Mouse (Mus musculus) forebrain, embryonic 13.5 days (tissue): ENCODE results near the gene Hcst. TPM values are rescaled to one million over a fixed set of nuclear protein-coding genes. Genes with fewer than 3 reads are reported as not detected.

Experiments
- ATAC-seq: fragments of 200-750 bp; cut with Nextera tagmentation; 2 replicates; pipeline ENCODE4 v1.8.0; 2017
- H3K27ac ChIP-seq: fragments of 300-500 bp; sonication (generic); 2 replicates; pipeline ENCODE4 v1.5.1; 2015; ENCODE audit warnings: inconsistent platforms, mild to moderate bottlenecking, moderate library complexity
- H3K27me3 ChIP-seq: fragments of 300-500 bp; sonication (generic); 2 replicates; pipeline ENCODE4 v1.6.1; 2015; ENCODE audit warnings: mild to moderate bottlenecking, inconsistent platforms
- H3K36me3 ChIP-seq: fragments of 300-500 bp; sonication (generic); 2 replicates; pipeline ENCODE4 v1.6.1; 2015; ENCODE audit warnings: mild to moderate bottlenecking, inconsistent platforms; ENCODE audit not compliant: poor library complexity, severe bottlenecking
- H3K4me1 ChIP-seq: fragments of 300-500 bp; sonication (generic); 2 replicates; pipeline ENCODE4 v1.6.1; 2015; ENCODE audit warnings: inconsistent platforms
- H3K4me2 ChIP-seq: fragments of 300-500 bp; sonication (generic); 2 replicates; pipeline ENCODE4 v1.6.1; 2015; ENCODE audit warnings: inconsistent platforms, mild to moderate bottlenecking, moderate library complexity
- H3K4me3 ChIP-seq: fragments of 300-500 bp; sonication (generic); 2 replicates; pipeline ENCODE4 v1.5.1; 2015; ENCODE audit warnings: mild to moderate bottlenecking, inconsistent platforms
- H3K9ac ChIP-seq: fragments of 300-500 bp; sonication (generic); 2 replicates; pipeline ENCODE4 v1.6.1; 2015; ENCODE audit warnings: mild to moderate bottlenecking, inconsistent platforms
- H3K9me3 ChIP-seq: fragments of 300-500 bp; sonication (generic); replicated peaks from 2 replicates; pipeline ENCODE4 v1.6.1; 2016; ENCODE audit warnings: inconsistent platforms
- WGBS: fragments of 180-500 bp; shearing (Covaris S2); methylation state at CpG from one replicate; pipeline ENCODE4 v1.1.7; 2015; 5-methylcytosine and 5-hydroxymethylcytosine counted together
- polyA plus RNA-seq: library from polyadenylated mRNA; unstranded; fragments of >200 nt; fragmentation: Nextera tagmentation; extraction: Ambion mirVana; gene quantifications from 2 replicates; pipeline ENCODE4 v1.2.1, GENCODE M21; 2015

Gene Hcst
- polyA plus RNA-seq, 1 experiment from 2014 or later, result 0.88 TPM

DNA sequence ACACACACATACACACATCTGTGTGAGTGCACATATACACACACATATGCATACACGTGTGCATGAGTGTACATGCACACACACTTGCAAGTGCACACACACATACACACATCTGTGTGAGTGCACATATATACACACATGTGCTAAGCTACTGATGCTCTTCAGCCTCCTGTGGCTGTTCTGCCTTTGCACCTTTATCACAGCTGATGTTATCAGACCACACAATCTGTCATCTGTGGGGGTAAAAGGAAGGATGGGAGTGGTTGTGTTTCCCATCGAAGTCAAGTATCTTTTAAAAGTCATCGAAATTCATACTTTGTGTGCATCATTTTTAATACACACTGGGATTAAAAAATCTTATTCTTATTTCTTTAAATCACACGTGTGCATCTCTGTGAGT, 17.3 kb downstream of the Hcst start:
- no peaks in the 10 kb centered on the region for H3K4me1 ChIP-seq
- H3K9me3 ChIP-seq, result no peaks in the 10 kb centered on the region
- no peaks in the 10 kb centered on the region for H3K36me3 ChIP-seq
- H3K9ac ChIP-seq, result no peak overlapping the region
- no peak overlapping the region for H3K4me2 ChIP-seq
- peaks cover 3% of the 10 kb centered on the region; the same call in 1 of the 2 replicates for H3K27me3 ChIP-seq
- WGBS, result 77% methylated on average over 4 of the region's 4 CpGs
- no peak overlapping the region for H3K4me3 ChIP-seq
- H3K27ac ChIP-seq, result no peak overlapping the region
- ATAC-seq, result no peak

DNA sequence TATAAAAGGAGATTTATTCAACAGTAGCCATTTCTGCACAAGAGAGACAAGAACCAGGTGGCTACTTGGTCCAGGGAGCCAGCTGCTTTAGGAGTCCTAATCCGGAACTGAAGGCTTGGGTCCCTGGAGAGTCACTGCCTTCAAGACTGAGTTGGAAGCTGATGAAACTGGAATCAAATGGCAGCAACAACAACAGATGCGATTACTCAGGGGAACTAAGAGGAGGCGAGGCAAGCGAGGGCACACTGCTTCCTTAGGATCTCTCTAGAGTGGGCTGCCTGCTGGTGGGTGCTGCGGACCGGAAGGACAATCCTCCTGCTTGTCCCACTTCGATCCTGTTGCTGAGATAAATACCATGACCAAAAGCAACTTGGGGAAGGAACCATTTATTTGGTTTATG, 20.0 kb downstream of the Hcst start:
- H3K9me3 ChIP-seq, result no peaks in the 10 kb centered on the region
- H3K4me1 ChIP-seq, result no peaks in the 10 kb centered on the region
- 0 out of 2 replicates have a peak overlapping the region, but pooled peaks have one; percentile 8 for H3K9ac ChIP-seq
- 53% methylated on average over 7 of the region's 7 CpGs for WGBS
- no peaks in the 10 kb centered on the region for H3K36me3 ChIP-seq
- H3K27ac ChIP-seq, result no peak overlapping the region
- H3K27me3 ChIP-seq, result peaks cover 3% of the 10 kb centered on the region; the same call in 1 of the 2 replicates
- H3K4me3 ChIP-seq, result no peak overlapping the region
- no peak overlapping the region for H3K4me2 ChIP-seq
- ATAC-seq, result no peak

DNA sequence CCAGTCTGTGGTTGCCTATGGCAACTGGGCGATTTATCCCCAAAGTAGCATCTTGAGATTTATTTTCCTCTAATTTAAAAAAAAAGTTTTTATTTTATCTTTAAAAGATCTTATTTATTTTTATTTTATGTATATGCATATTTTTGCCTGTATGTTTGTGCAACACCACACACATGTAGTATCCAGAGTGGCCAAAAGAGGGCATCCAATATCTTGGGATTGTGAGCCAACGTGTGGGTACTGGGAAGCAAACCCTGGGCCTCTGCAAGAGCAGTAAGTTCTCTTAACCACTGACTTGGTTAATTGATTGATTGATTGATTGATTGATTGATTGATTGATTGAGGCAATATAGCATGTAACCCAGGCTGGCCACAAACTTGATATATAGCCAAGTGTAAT, 24.8 kb downstream of the Hcst start:
- WGBS, result 30% methylated on average over 2 of the region's 2 CpGs
- H3K27me3 ChIP-seq, result no peaks in the 10 kb centered on the region; the same call in 1 of the 2 replicates
- H3K4me3 ChIP-seq, result no peak overlapping the region
- no peaks in the 10 kb centered on the region for H3K4me1 ChIP-seq
- H3K9ac ChIP-seq, result no peak overlapping the region
- H3K36me3 ChIP-seq, result no peaks in the 10 kb centered on the region
- no peak overlapping the region for H3K4me2 ChIP-seq
- no peak overlapping the region for H3K27ac ChIP-seq
- ATAC-seq, result no peak
- no peaks in the 10 kb centered on the region for H3K9me3 ChIP-seq

DNA sequence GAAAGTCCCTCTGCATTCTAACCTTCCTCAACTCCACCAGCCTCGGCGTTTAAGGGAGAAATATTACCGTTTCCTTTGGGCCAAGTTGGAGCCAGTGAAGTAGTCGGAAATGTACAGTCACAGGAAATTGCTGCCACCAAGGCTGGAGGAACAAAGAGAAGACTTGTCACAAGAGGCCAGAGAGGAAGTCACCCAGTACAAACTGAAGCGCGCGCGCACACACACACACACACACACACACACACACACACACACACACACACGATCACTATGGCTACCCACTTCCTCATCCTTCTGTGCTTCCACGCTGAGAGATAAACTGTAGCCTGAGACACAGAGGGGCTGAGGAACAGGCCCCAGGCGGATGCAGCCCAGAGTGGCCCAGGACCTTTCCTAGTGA, 25.3 kb downstream of the Hcst start:
- no peak overlapping the region for H3K27ac ChIP-seq
- ATAC-seq, result no peak
- H3K4me2 ChIP-seq, result no peak overlapping the region
- no peak overlapping the region for H3K9ac ChIP-seq
- H3K36me3 ChIP-seq, result no peaks in the 10 kb centered on the region
- no peaks in the 10 kb centered on the region for H3K4me1 ChIP-seq
- no peak overlapping the region for H3K4me3 ChIP-seq
- H3K27me3 ChIP-seq, result no peaks in the 10 kb centered on the region; the same call in 1 of the 2 replicates
- 75% methylated on average over 11 of the region's 11 CpGs for WGBS
- H3K9me3 ChIP-seq, result no peaks in the 10 kb centered on the region

DNA sequence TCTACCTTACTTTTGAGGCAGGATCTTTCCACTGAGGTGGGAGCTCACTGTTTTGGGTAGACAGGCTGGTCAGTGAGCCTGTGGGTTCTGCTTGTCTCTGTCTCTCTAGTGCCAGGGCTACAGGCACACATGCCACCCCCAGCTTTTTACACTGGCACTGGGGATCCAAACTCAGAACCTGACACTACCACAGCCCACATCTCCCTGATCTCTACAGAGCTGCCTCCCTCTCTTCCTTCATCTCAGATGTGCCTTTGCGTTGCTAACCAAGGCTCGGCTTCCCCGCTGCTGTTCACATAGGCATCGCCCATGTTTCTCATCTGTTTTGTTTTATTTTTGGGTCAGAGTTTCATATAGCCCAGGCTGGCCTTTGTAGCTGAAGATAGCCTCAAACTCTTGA, 26.0 kb downstream of the Hcst start:
- Histone ChIP-seq H3K36me3 (no peaks in the 10 kb centered on the region), H3K9ac (no peak overlapping the region), H3K27me3 (no peaks in the 10 kb centered on the region; the same call in 1 of the 2 replicates), H3K9me3 (no peaks in the 10 kb centered on the region), H3K4me2 (no peak overlapping the region), H3K4me3 (no peak overlapping the region), H3K27ac (no peak overlapping the region), H3K4me1 (no peaks in the 10 kb centered on the region)
- ATAC-seq, result no peak
- WGBS, result 86% methylated on average over 4 of the region's 4 CpGs

DNA sequence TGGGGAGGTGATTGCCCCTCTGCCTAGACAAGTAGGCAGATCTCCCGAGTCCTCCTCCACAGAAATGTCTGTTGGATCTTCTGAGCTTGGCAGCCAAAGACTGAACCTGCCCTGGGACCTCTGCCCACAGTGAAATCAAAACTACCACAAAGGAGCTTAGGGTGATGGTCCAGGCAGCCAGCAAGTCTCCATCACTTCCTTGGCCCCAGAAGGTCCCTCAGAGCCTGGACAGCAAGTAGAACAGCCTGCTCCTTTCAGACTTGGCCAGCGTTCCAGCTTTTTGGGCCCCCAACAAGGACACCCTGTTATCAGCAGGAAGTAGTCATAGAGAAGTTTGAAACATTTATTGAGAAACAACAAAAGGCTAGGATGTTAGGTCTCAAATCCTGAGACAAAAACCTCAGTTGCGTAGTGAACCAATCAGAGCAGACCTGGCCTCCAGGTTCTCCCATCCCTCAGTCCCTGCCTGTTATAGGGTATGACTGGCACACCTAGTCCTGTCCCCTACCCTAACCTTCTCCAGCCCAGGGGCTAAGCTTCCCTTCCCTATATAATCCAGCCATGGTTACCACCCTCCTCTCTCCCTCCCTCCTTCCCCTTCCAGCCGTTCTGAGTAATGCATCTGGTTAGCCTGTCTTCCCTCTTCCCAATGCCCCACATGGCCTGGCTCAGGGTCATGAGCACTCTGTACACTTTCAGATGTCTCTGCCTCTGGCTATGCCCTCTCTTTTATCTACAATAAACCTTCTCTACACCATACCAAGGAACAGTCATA, 26.7 kb downstream of the Hcst start:
- 81% methylated on average over 4 of the region's 4 CpGs for WGBS
- Histone ChIP-seq H3K4me3 (no peak overlapping the region), H3K27me3 (no peaks in the 10 kb centered on the region; the same call in 1 of the 2 replicates), H3K9me3 (no peaks in the 10 kb centered on the region), H3K36me3 (no peaks in the 10 kb centered on the region), H3K27ac (no peak overlapping the region), H3K4me1 (no peaks in the 10 kb centered on the region), H3K4me2 (no peak overlapping the region), H3K9ac (no peak overlapping the region)
- no peak for ATAC-seq

DNA sequence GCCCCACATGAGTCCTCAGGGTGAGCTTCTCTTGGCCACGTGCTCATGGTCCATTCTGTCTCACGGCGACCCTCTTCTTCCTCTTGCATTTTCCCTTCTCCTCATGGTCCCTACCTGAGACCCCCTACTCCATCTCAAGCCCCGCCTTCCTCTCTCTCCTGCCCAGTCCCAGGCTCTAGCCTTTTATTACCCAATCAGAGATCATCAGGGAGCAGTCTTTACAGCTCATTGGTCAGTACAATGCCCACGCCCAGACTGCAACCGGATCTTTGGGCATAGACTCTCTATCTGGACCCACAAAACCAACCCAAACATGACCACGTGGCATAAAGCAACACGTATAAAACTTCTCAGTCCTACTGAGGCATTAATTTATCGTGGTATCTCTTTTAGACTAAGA, 35.5 kb downstream of the Hcst start:
- Histone ChIP-seq H3K9ac (no peak overlapping the region), H3K4me2 (no peak overlapping the region), H3K4me3 (no peak overlapping the region), H3K27ac (no peak overlapping the region), H3K4me1 (no peaks in the 10 kb centered on the region), H3K27me3 (no peaks in the 10 kb centered on the region; the same call in 1 of the 2 replicates), H3K36me3 (no peaks in the 10 kb centered on the region), H3K9me3 (no peaks in the 10 kb centered on the region)
- ATAC-seq, result no peak
- WGBS, result 89% methylated on average over 9 of the region's 9 CpGs

DNA sequence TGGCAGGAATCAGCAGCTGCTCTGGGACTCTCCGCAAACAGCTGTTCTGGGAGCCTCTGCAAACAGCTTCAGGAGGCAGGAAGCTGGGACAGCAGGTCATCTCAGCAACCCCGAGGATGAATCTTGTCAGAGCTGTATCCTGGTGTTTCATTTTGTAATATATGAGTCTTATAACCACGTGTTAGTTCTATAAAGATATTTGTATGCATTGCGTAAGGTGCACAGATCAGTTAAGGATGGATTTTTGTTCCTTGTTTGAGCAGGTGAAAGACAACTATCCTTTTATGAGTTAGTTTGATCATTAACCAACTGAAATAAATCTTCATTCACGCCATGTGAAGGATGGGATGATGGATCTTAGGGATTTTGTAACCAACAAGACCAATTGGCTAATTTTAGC, 39.6 kb downstream of the Hcst start:
- Histone ChIP-seq H3K9ac (no peak overlapping the region), H3K4me2 (no peak overlapping the region), H3K4me3 (no peak overlapping the region), H3K9me3 (no peaks in the 10 kb centered on the region), H3K27me3 (no peaks in the 10 kb centered on the region; the same call in 1 of the 2 replicates), H3K36me3 (no peaks in the 10 kb centered on the region), H3K27ac (no peak overlapping the region), H3K4me1 (no peaks in the 10 kb centered on the region)
- ATAC-seq, result no peak
- 64% methylated on average over 5 of the region's 5 CpGs for WGBS

DNA sequence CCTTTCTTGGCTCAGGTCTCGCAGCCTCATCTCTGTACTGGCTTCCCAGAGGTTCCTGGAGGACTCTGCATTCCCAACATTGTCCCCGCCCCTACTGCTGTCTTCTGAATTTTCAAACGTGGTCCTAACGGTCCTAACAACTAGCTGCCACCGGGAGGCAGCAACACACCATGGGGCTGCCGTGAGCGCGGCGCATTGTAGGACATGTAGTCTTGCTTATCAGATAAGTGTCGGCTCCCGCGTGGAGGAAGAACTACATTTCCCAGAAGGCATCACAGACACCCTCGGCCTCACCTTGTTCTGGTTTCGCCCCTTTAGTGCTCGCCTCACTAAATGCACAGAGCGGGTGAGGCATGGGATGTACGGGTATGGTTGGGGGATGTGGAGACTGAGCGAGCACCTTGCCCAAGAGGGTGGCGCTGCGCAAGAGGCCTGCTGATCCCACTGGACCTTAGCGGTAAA, 46.1 kb downstream of the Hcst start:
- peak overlapping the region; percentile 65 for H3K4me2 ChIP-seq
- H3K9ac ChIP-seq, result peak overlapping the region; percentile 68
- no peaks in the 10 kb centered on the region for H3K4me1 ChIP-seq
- no peak overlapping the region for H3K27ac ChIP-seq
- under 1% methylated on average over 21 of the region's 21 CpGs for WGBS
- H3K36me3 ChIP-seq, result no peaks in the 10 kb centered on the region
- H3K4me3 ChIP-seq, result peak overlapping the region; percentile 48
- no peaks in the 10 kb centered on the region for H3K9me3 ChIP-seq
- H3K27me3 ChIP-seq, result no peaks in the 10 kb centered on the region
- ATAC-seq, result peak; percentile 100

Other genes with a start within 250 kb of the Hcst start
- gene Cox7a1, start 235.7 kb downstream of the Hcst start, polyA plus RNA-seq, result 1.7 and 4.4 TPM in 2 replicates
- 51.9 and 54.9 TPM in 2 replicates for gene Capns1, start 221.0 kb downstream of the Hcst start, polyA plus RNA-seq
- gene Polr2i, start 187.9 kb downstream of the Hcst start, polyA plus RNA-seq, result 189 and 194 TPM in 2 replicates
- 318 and 339 TPM in 2 replicates for gene Tbcb, start 187.6 kb downstream of the Hcst start, polyA plus RNA-seq
- not detected in 2 replicates for gene Ovol3, start 184.1 kb downstream of the Hcst start, polyA plus RNA-seq
- 0.21 and 0.68 TPM in 2 replicates for gene Thap8, start 139.8 kb downstream of the Hcst start, polyA plus RNA-seq
- gene Wdr62, start 139.4 kb downstream of the Hcst start, polyA plus RNA-seq, result 11.6 and 13.2 TPM in 2 replicates
- gene Clip3, start 128.1 kb downstream of the Hcst start, polyA plus RNA-seq, result 88.8 and 91.4 TPM in 2 replicates
- 101 and 102 TPM in 2 replicates for gene Alkbh6, start 111.1 kb downstream of the Hcst start, polyA plus RNA-seq
- 9.2 and 12.7 TPM in 2 replicates for gene Syne4, start 105.0 kb downstream of the Hcst start, polyA plus RNA-seq
- gene E130208F15Rik, start 98.1 kb downstream of the Hcst start, polyA plus RNA-seq, result not detected in 2 replicates
- gene Sdhaf1, start 96.0 kb downstream of the Hcst start, polyA plus RNA-seq, result 24.2 and 24.7 TPM in 2 replicates
- gene Lrfn3, start 57.1 kb downstream of the Hcst start, polyA plus RNA-seq, result 8.1 and 9.7 TPM in 2 replicates
- 12.1 and 15.6 TPM in 2 replicates for gene Tyrobp, start 6.1 kb downstream of the Hcst start, polyA plus RNA-seq
- 1.3 and 1.6 TPM in 2 replicates for gene Nfkbid, start 1.9 kb upstream of the Hcst start, polyA plus RNA-seq
- gene Aplp1, start 25.7 kb upstream of the Hcst start, polyA plus RNA-seq, result 306 and 329 TPM in 2 replicates
- 0.36 and 0.65 TPM in 2 replicates for gene Kirrel2, start 37.8 kb upstream of the Hcst start, polyA plus RNA-seq
- gene Nphs1, start 38.5 kb upstream of the Hcst start, polyA plus RNA-seq, result 0.15 and 0.18 TPM in 2 replicates
- 0.31 TPM in 1 of 2 replicates, not detected in the other for gene Prodh2, start 73.8 kb upstream of the Hcst start, polyA plus RNA-seq
- gene Arhgap33, start 115.2 kb upstream of the Hcst start, polyA plus RNA-seq, result 80.6 and 88.7 TPM in 2 replicates
- gene Hspb6, start 132.3 kb upstream of the Hcst start, polyA plus RNA-seq, result 11.0 and 12.1 TPM in 2 replicates
- gene Proser3, start 132.4 kb upstream of the Hcst start, polyA plus RNA-seq, result 14.8 and 17.5 TPM in 2 replicates
- gene Lin37, start 140.0 kb upstream of the Hcst start, polyA plus RNA-seq, result 53.0 and 65.1 TPM in 2 replicates
- 114 and 122 TPM in 2 replicates for gene U2af1l4, start 143.4 kb upstream of the Hcst start, polyA plus RNA-seq
- gene Gm49396, start 143.5 kb upstream of the Hcst start, polyA plus RNA-seq, result 20.2 and 22.5 TPM in 2 replicates
- gene Psenen, start 143.8 kb upstream of the Hcst start, polyA plus RNA-seq, result 128 and 141 TPM in 2 replicates
- gene Igflr1, start 145.6 kb upstream of the Hcst start, polyA plus RNA-seq, result 7.4 and 8.2 TPM in 2 replicates
- 11.6 and 14.1 TPM in 2 replicates for gene Kmt2b, start 168.9 kb upstream of the Hcst start, polyA plus RNA-seq
- gene Zbtb32, start 179.1 kb upstream of the Hcst start, polyA plus RNA-seq, result 0.34 and 0.43 TPM in 2 replicates
- gene Upk1a, start 193.0 kb upstream of the Hcst start, polyA plus RNA-seq, result 0.19 and 0.37 TPM in 2 replicates
- gene Cox6b1, start 206.3 kb upstream of the Hcst start, polyA plus RNA-seq, result 944 and 1,056 TPM in 2 replicates
- gene Etv2, start 216.0 kb upstream of the Hcst start, polyA plus RNA-seq, result not detected in 2 replicates
- 144 and 146 TPM in 2 replicates for gene Rbm42, start 230.5 kb upstream of the Hcst start, polyA plus RNA-seq
- gene Haus5, start 245.1 kb upstream of the Hcst start, polyA plus RNA-seq, result 52.7 and 57.2 TPM in 2 replicates